In genomic region chr13:3767086-3767485, GRCm38 (mm10) we compare ENCODE assay signal across 24 mouse cellular contexts. TPM values are rescaled to one million over a fixed set of nuclear protein-coding genes. Genes with fewer than 3 reads are reported as not detected.
A peak's percentile ranks its signal among the peaks of the same experiment; 100 is the strongest.
DNase-seq lines count a peak whose midpoint lies in the region; ATAC-seq and TF ChIP-seq lines count a peak whose summit lies in the region.
"Had no signal": no experiment of that assay in that cellular context is flagged by ENCODE, and none has a peak within 500 bp of the region (broad histone marks: within the 10 kb centered on the region; RNA-seq: fewer than 3 reads in every experiment).

No protein-coding gene starts in this region.

- no peak overlapping the region for H3K4me3 ChIP-seq in gastrocnemius, adult 2 months
- no peak overlapping the region for H3K4me3 ChIP-seq in limb, embryonic 15.5 days
- H3K4me3 ChIP-seq in limb, embryonic 10.5 days, result no peak overlapping the region
- H3K4me3 ChIP-seq: embryonic facial prominence, embryonic 15.5 days; erythroblast, embryonic 14.5 days; forebrain, embryonic 10.5 days; heart, adult 2 months; heart, embryonic 15.5 days; hindbrain, embryonic 10.5 days; hindbrain, embryonic 15.5 days had no signal

- TF ChIP-seq CTCF in gastrocnemius, adult 2 months (IDR thresholded peaks at IDR 0.05), result no peak

- no peak overlapping the region for H3K9ac ChIP-seq in limb, embryonic 15.5 days
- H3K9ac ChIP-seq: embryonic facial prominence, embryonic 15.5 days; heart, embryonic 15.5 days; hindbrain, embryonic 15.5 days had no signal

- no peak overlapping the region for H3K4me2 ChIP-seq in limb, embryonic 15.5 days
- H3K4me2 ChIP-seq: embryonic facial prominence, embryonic 15.5 days; heart, embryonic 11.5 days; heart, embryonic 15.5 days; hindbrain, embryonic 15.5 days had no signal

- no peak for ATAC-seq in limb, embryonic 15.5 days (ENCODE audit: insufficient number of reproducible peaks, low FRiP score, low TSS enrichment, low read depth)
- ATAC-seq: forebrain, embryonic 14.5 days had no signal

- peaks cover 32% of the 10 kb centered on the region for H3K4me1 ChIP-seq in limb, embryonic 15.5 days
- H3K4me1 ChIP-seq in limb, embryonic 10.5 days, result no peaks in the 10 kb centered on the region; the same call in 1 of the 2 replicates
- H3K4me1 ChIP-seq: heart, embryonic 15.5 days had no signal

- H3K27ac ChIP-seq in gastrocnemius, adult 2 months, result peak overlapping the region; percentile 38
- 0 out of 2 replicates have a peak overlapping the region, but pooled peaks have one; percentile 8 for H3K27ac ChIP-seq in limb, embryonic 15.5 days
- H3K27ac ChIP-seq in limb, embryonic 10.5 days, result no peak overlapping the region
- H3K27ac ChIP-seq: embryonic facial prominence, embryonic 15.5 days; forebrain, embryonic 10.5 days; heart, adult 2 months; heart, embryonic 15.5 days; hindbrain, embryonic 10.5 days; hindbrain, embryonic 15.5 days had no signal

- DNase-seq in gastrocnemius, adult 2 months, result no peak
- DNase-seq in gastrocnemius, adult 18-20 months (ENCODE audit: low spot score), result no peak
- no peak for DNase-seq in limb, embryonic 10.5 days (ENCODE audit: low spot score)
- DNase-seq in 3T3-L1 (ENCODE audit: low read depth, low spot score) (peak; percentile 73), ZHBTc4 (ENCODE audit: low read depth, low spot score) (peak; percentile 51)
- DNase-seq in cerebellum, adult 18-20 months, result no peak
- DNase-seq: adrenal gland, postnatal 14 days; cerebellum, adult 8-10 months; cerebellum, postnatal 14 days; embryo, embryonic 11 days; gastrocnemius, postnatal 10 days; heart, adult 2 months; heart, postnatal 14 days had no signal

- no peaks in the 10 kb centered on the region for H3K9me3 ChIP-seq in limb, embryonic 15.5 days
- no peaks in the 10 kb centered on the region for H3K9me3 ChIP-seq in limb, embryonic 10.5 days (replicated peaks)
- H3K9me3 ChIP-seq: embryonic facial prominence, embryonic 15.5 days; forebrain, embryonic 10.5 days; heart, embryonic 15.5 days; hindbrain, embryonic 10.5 days; hindbrain, embryonic 15.5 days had no signal

- H3K36me3 ChIP-seq in limb, embryonic 15.5 days, result no peaks in the 10 kb centered on the region
- no peaks in the 10 kb centered on the region for H3K36me3 ChIP-seq in limb, embryonic 10.5 days
- H3K36me3 ChIP-seq: embryonic facial prominence, embryonic 15.5 days; forebrain, embryonic 10.5 days; heart, embryonic 15.5 days; hindbrain, embryonic 10.5 days; hindbrain, embryonic 15.5 days had no signal

- H3K27me3 ChIP-seq in limb, embryonic 15.5 days, result no peaks in the 10 kb centered on the region
- H3K27me3 ChIP-seq in limb, embryonic 10.5 days (ENCODE audit: low read depth, poor library complexity, severe bottlenecking), result no peaks in the 10 kb centered on the region
- H3K27me3 ChIP-seq: embryonic facial prominence, embryonic 15.5 days; heart, embryonic 15.5 days; hindbrain, embryonic 15.5 days had no signal

- intact Hi-C loops in gastrocnemius, adult 2 months (cut with DNase I), result no loop called here

RNA-seq across cellular contexts. Expression of gene Calml3, which starts 37.0 kb away (rescaled TPM):
- total RNA-seq in gastrocnemius, adult 2 months (2021), result not detected
- total RNA-seq in gastrocnemius, adult 18-20 months (2021), result not detected
- polyA plus RNA-seq in limb, embryonic 15.5 days (2015; fragmentation: Nextera tagmentation; extraction: Ambion mirVana), result 22.0 and 22.9 TPM in 2 replicates
- polyA plus RNA-seq in limb, embryonic 10.5 days (2016; fragmentation: Nextera tagmentation; extraction: Ambion mirVana), result not detected in 2 replicates
- total RNA-seq: adrenal gland, postnatal 14 days; common myeloid progenitor, adult 5-6 weeks; ES-E14; gastrocnemius, postnatal 10 days; heart, adult 2 months had no signal
- polyA plus RNA-seq: erythroblast, embryonic 14.5 days; forebrain, embryonic 10.5 days; forebrain, embryonic 14.5 days; heart, embryonic 15.5 days had no signal

Comparison
In these comparisons a context has a peak if more than half of its experiments do, and no peak if none do; other contexts are left out.
1. DNase-seq: peak in 3T3-L1 (single experiment) and ZHBTc4 (single experiment); none in gastrocnemius, adult 2 months (single experiment), gastrocnemius, adult 18-20 months (single experiment), limb, embryonic 10.5 days (single experiment) and cerebellum, adult 18-20 months (0 of 2).